Mouse (Mus musculus) thymus, adult 2 months (tissue): Measurements from ENCODE around the gene Gtpbp2.

ENCODE experiments used
- CTCF ChIP-seq: fragments of 200-500 bp; IDR thresholded peaks from 2 replicates; pipeline ENCODE4 v1.5.1; 2012; ENCODE audit warnings: mild to moderate bottlenecking, control low read depth, low read length, moderate library complexity, borderline replicate concordance; ENCODE audit not compliant: control insufficient read depth, poor library complexity, insufficient read depth; ENCODE audit errors: extremely low read depth
- POLR2A ChIP-seq: fragments of 200-500 bp; IDR thresholded peaks from 2 replicates; pipeline ENCODE4 v1.6.1; 2012; ENCODE audit warnings: mild to moderate bottlenecking, low read length, control low read depth, moderate library complexity; ENCODE audit not compliant: control insufficient read depth, poor library complexity, insufficient read depth; ENCODE audit errors: extremely low read depth

GRCm38 (mm10) chr17:46161179-46161578, 347 bp downstream of the Gtpbp2 start:
- TF ChIP-seq POLR2A (no peak), CTCF (no peak)
